Mouse (Mus musculus) bone marrow macrophage, adult 2 months (primary cell): ENCODE measurements around the gene Scp2.

Experiments
- CTCF ChIP-seq: IDR thresholded peaks from 2 replicates; pipeline ENCODE4 v1.5.1; 2012; ENCODE audit warnings: low read depth, mild to moderate bottlenecking, low read length, moderate library complexity
- POLR2A ChIP-seq: IDR thresholded peaks from 2 replicates; pipeline ENCODE4 v1.6.1; 2012; ENCODE audit warnings: mild to moderate bottlenecking, low read depth, low read length, borderline replicate concordance

DNA sequence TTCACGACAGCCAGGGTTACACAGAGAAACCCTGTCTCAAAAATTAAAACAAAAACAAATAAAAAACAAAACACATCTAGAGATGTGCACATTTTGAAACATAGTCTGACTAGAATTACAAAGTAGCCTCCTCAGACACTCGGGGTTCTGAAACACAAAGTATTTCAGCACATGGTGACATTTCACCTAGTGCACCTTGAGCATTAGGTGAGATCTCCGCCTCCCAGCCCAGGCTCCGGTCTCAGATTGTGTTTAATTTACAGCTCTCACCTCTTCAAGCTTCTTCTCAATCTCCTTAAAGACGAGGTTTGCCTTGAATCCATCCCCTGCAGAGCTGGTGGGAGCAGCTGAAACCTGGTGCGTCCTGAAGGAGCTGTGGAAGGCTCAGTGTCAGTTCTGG, 81.2 kb downstream of the Scp2 start:
- TF ChIP-seq POLR2A (no peak), CTCF (no peak)
